Mouse (Mus musculus) yolk sac, embryonic 10.5 days (tissue): ENCODE data around the gene Gipc3.

Experiments
- DNase-seq: peaks from one replicate; pipeline ENCODE4 v3.0.0-alpha.2; 2017; ENCODE audit warnings: low spot score

Gipc3 gene

GRCm38 (mm10) chr10:81367207-81367495, 24.1 kb upstream of the Gipc3 start:
- no peak for DNase-seq

GRCm38 (mm10) chr10:81366477-81367206, 23.6 kb upstream of the Gipc3 start:
- DNase-seq = peak; percentile 78

GRCm38 (mm10) chr10:81365672-81366476, 22.8 kb upstream of the Gipc3 start, which contains the start of gene 4930404N11Rik:
4930404N11Rik (minus strand) TSS chr10:81365816.
- peak; percentile 81 for DNase-seq

- no peak for DNase-seq
These were observed 22.0 kb upstream of the Gipc3 start for GRCm38 (mm10) chr10:81365073-81365472.

GRCm38 (mm10) chr10:81364666-81365065, 21.6 kb upstream of the Gipc3 start:
- DNase-seq = no peak

- no peak for DNase-seq
These were observed 20.6 kb upstream of the Gipc3 start for GRCm38 (mm10) chr10:81363436-81364346.

GRCm38 (mm10) chr10:81362336-81362949, 19.4 kb upstream of the Gipc3 start:
- DNase-seq = no peak

GRCm38 (mm10) chr10:81360721-81361120, 17.7 kb upstream of the Gipc3 start:
- no peak for DNase-seq

GRCm38 (mm10) chr10:81358841-81359240, 15.8 kb upstream of the Gipc3 start:
- peak; percentile 82 for DNase-seq

- DNase-seq = peak; percentile 86
These were observed 15.1 kb upstream of the Gipc3 start for GRCm38 (mm10) chr10:81358209-81358608.

- peak; percentile 87 for DNase-seq
These were observed 14.2 kb upstream of the Gipc3 start, which contains the start of gene Mfsd12 for GRCm38 (mm10) chr10:81356991-81357844. Mfsd12 (plus strand) TSS chr10:81357491.

- DNase-seq = no peak
These were observed 13.4 kb upstream of the Gipc3 start for GRCm38 (mm10) chr10:81356352-81356990.

GRCm38 (mm10) chr10:81355533-81355932, 12.5 kb upstream of the Gipc3 start:
- DNase-seq = no peak

GRCm38 (mm10) chr10:81354738-81355477, 11.8 kb upstream of the Gipc3 start:
- DNase-seq = peak; percentile 74

- peak; percentile 85 for DNase-seq
These were observed 8.7 kb upstream of the Gipc3 start for GRCm38 (mm10) chr10:81351678-81352291.

- peak; percentile 99 for DNase-seq
These were observed 7.4 kb upstream of the Gipc3 start, which contains the start of gene Hmg20b for GRCm38 (mm10) chr10:81350351-81351063. Hmg20b (minus strand) TSS chr10:81350480.

- no peak for DNase-seq
These were observed 6.9 kb upstream of the Gipc3 start for GRCm38 (mm10) chr10:81349961-81350350.

- peak; percentile 91 for DNase-seq
These were observed 6.1 kb upstream of the Gipc3 start for GRCm38 (mm10) chr10:81349146-81349545.
